Mouse (Mus musculus): ENCODE data around the gene Itprip. TPM values are rescaled to one million over a fixed set of nuclear protein-coding genes. Genes with fewer than 3 reads are reported as not detected.

Gene Itprip
- polyA plus RNA-seq, 1 experiment from 2014 or later: 4.4 TPM

GRCm38 (mm10) chr19:47936490-47936889, 17.4 kb upstream of the Itprip start:
- no peak overlapping the region for H3K4me3 ChIP-seq (ENCODE audit: low read length)
- H3K27ac ChIP-seq (ENCODE audit: low read depth, low read length): no peak overlapping the region
- WGBS: 89% methylated on average over 11 of the region's 11 CpGs
- no peak for ATAC-seq
- no peak overlapping the region for H3K4me2 ChIP-seq (ENCODE audit: low read length)
- H3K9me3 ChIP-seq (ENCODE audit: control insufficient read depth, low read length): no peaks in the 10 kb centered on the region
- no peaks in the 10 kb centered on the region for H3K27me3 ChIP-seq (replicated peaks; ENCODE audit: control insufficient read depth, insufficient read depth, low read length)
- no peaks in the 10 kb centered on the region for H3K36me3 ChIP-seq (ENCODE audit: control insufficient read depth, insufficient read depth, low read length)
- H3K4me1 ChIP-seq (ENCODE audit: control insufficient read depth, insufficient read depth, low read depth, low read length): peaks cover 5% of the 10 kb centered on the region; the same call in 1 of the 2 replicates
- H3K9ac ChIP-seq (ENCODE audit: low read depth, low read length): no peak overlapping the region

- no peak overlapping the region for H3K9ac ChIP-seq (ENCODE audit: low read depth, low read length)
- no peak overlapping the region for H3K27ac ChIP-seq (ENCODE audit: low read depth, low read length)
- H3K4me1 ChIP-seq (ENCODE audit: control insufficient read depth, insufficient read depth, low read depth, low read length): peaks cover 5% of the 10 kb centered on the region; the same call in 1 of the 2 replicates
- H3K36me3 ChIP-seq (ENCODE audit: control insufficient read depth, insufficient read depth, low read length): no peaks in the 10 kb centered on the region
- no peak overlapping the region for H3K4me2 ChIP-seq (ENCODE audit: low read length)
- no peak for ATAC-seq
- no peak overlapping the region for H3K4me3 ChIP-seq (ENCODE audit: low read length)
- H3K27me3 ChIP-seq (replicated peaks; ENCODE audit: control insufficient read depth, insufficient read depth, low read length): no peaks in the 10 kb centered on the region
- H3K9me3 ChIP-seq (ENCODE audit: control insufficient read depth, low read length): no peaks in the 10 kb centered on the region
- 91% methylated on average over 6 of the region's 6 CpGs for whole genome bisulfite sequencing
Measured at GRCm38 (mm10) chr19:47935530-47935929, 16.4 kb upstream of the Itprip start.

- ATAC-seq: no peak
- Histone ChIP-seq H3K4me2 (ENCODE audit: low read length) (no peak overlapping the region), H3K9me3 (ENCODE audit: control insufficient read depth, low read length) (no peaks in the 10 kb centered on the region), H3K27me3 (replicated peaks; ENCODE audit: control insufficient read depth, insufficient read depth, low read length) (no peaks in the 10 kb centered on the region), H3K27ac (ENCODE audit: low read depth, low read length) (no peak overlapping the region), H3K4me3 (ENCODE audit: low read length) (no peak overlapping the region), H3K9ac (ENCODE audit: low read depth, low read length) (no peak overlapping the region), H3K4me1 (ENCODE audit: control insufficient read depth, insufficient read depth, low read depth, low read length) (peaks cover 5% of the 10 kb centered on the region; the same call in 1 of the 2 replicates), H3K36me3 (ENCODE audit: control insufficient read depth, insufficient read depth, low read length) (no peaks in the 10 kb centered on the region)
- 76% methylated on average over 16 of the region's 16 CpGs for WGBS
Measured at GRCm38 (mm10) chr19:47934636-47935238, 15.6 kb upstream of the Itprip start.

- H3K4me3 ChIP-seq (ENCODE audit: low read length): no peak overlapping the region
- ATAC-seq: no peak
- H3K27me3 ChIP-seq (replicated peaks; ENCODE audit: control insufficient read depth, insufficient read depth, low read length): no peaks in the 10 kb centered on the region
- no peak overlapping the region for H3K9ac ChIP-seq (ENCODE audit: low read depth, low read length)
- 91% methylated on average over 8 of the region's 8 CpGs for WGBS
- no peaks in the 10 kb centered on the region for H3K36me3 ChIP-seq (ENCODE audit: control insufficient read depth, insufficient read depth, low read length)
- no peak overlapping the region for H3K27ac ChIP-seq (ENCODE audit: low read depth, low read length)
- peaks cover 5% of the 10 kb centered on the region; the same call in 1 of the 2 replicates for H3K4me1 ChIP-seq (ENCODE audit: control insufficient read depth, insufficient read depth, low read depth, low read length)
- no peak overlapping the region for H3K4me2 ChIP-seq (ENCODE audit: low read length)
- H3K9me3 ChIP-seq (ENCODE audit: control insufficient read depth, low read length): no peaks in the 10 kb centered on the region
Measured at GRCm38 (mm10) chr19:47934146-47934545, 15.0 kb upstream of the Itprip start.

- Histone ChIP-seq H3K27ac (ENCODE audit: low read depth, low read length) (no peak overlapping the region), H3K27me3 (replicated peaks; ENCODE audit: control insufficient read depth, insufficient read depth, low read length) (no peaks in the 10 kb centered on the region), H3K4me2 (ENCODE audit: low read length) (no peak overlapping the region), H3K9me3 (ENCODE audit: control insufficient read depth, low read length) (no peaks in the 10 kb centered on the region), H3K4me1 (ENCODE audit: control insufficient read depth, insufficient read depth, low read depth, low read length) (no peaks in the 10 kb centered on the region), H3K36me3 (ENCODE audit: control insufficient read depth, insufficient read depth, low read length) (no peaks in the 10 kb centered on the region), H3K9ac (ENCODE audit: low read depth, low read length) (no peak overlapping the region), H3K4me3 (ENCODE audit: low read length) (no peak overlapping the region)
- peak; percentile 62 for ATAC-seq
- WGBS: 40% methylated on average over 7 of the region's 7 CpGs
Measured at GRCm38 (mm10) chr19:47931982-47932638, 13.0 kb upstream of the Itprip start.

- peak; percentile 6; the same call in 1 of the 2 replicates for ATAC-seq
- Histone ChIP-seq H3K9me3 (ENCODE audit: control insufficient read depth, low read length) (no peaks in the 10 kb centered on the region), H3K9ac (ENCODE audit: low read depth, low read length) (no peak overlapping the region), H3K27ac (ENCODE audit: low read depth, low read length) (no peak overlapping the region), H3K4me2 (ENCODE audit: low read length) (no peak overlapping the region), H3K36me3 (ENCODE audit: control insufficient read depth, insufficient read depth, low read length) (no peaks in the 10 kb centered on the region), H3K4me1 (ENCODE audit: control insufficient read depth, insufficient read depth, low read depth, low read length) (no peaks in the 10 kb centered on the region), H3K4me3 (ENCODE audit: low read length) (no peak overlapping the region), H3K27me3 (replicated peaks; ENCODE audit: control insufficient read depth, insufficient read depth, low read length) (no peaks in the 10 kb centered on the region)
- WGBS: 77% methylated on average over 4 of the region's 4 CpGs
Measured at GRCm38 (mm10) chr19:47929043-47929442, 9.9 kb upstream of the Itprip start.

GRCm38 (mm10) chr19:47927032-47927431, 7.9 kb upstream of the Itprip start:
- 92% methylated on average over 2 of the region's 2 CpGs for WGBS
- H3K36me3 ChIP-seq (ENCODE audit: control insufficient read depth, insufficient read depth, low read length): no peaks in the 10 kb centered on the region
- H3K9me3 ChIP-seq (ENCODE audit: control insufficient read depth, low read length): no peaks in the 10 kb centered on the region
- H3K9ac ChIP-seq (ENCODE audit: low read depth, low read length): no peak overlapping the region
- H3K4me2 ChIP-seq (ENCODE audit: low read length): no peak overlapping the region
- ATAC-seq: no peak
- H3K4me3 ChIP-seq (ENCODE audit: low read length): no peak overlapping the region
- H3K4me1 ChIP-seq (ENCODE audit: control insufficient read depth, insufficient read depth, low read depth, low read length): no peaks in the 10 kb centered on the region
- H3K27me3 ChIP-seq (replicated peaks; ENCODE audit: control insufficient read depth, insufficient read depth, low read length): no peaks in the 10 kb centered on the region
- no peak overlapping the region for H3K27ac ChIP-seq (ENCODE audit: low read depth, low read length)

- Histone ChIP-seq H3K27ac (ENCODE audit: low read depth, low read length) (no peak overlapping the region), H3K9ac (ENCODE audit: low read depth, low read length) (no peak overlapping the region), H3K36me3 (ENCODE audit: control insufficient read depth, insufficient read depth, low read length) (no peaks in the 10 kb centered on the region), H3K4me1 (ENCODE audit: control insufficient read depth, insufficient read depth, low read depth, low read length) (no peaks in the 10 kb centered on the region), H3K27me3 (replicated peaks; ENCODE audit: control insufficient read depth, insufficient read depth, low read length) (no peaks in the 10 kb centered on the region), H3K4me3 (ENCODE audit: low read length) (no peak overlapping the region), H3K4me2 (ENCODE audit: low read length) (no peak overlapping the region), H3K9me3 (ENCODE audit: control insufficient read depth, low read length) (no peaks in the 10 kb centered on the region)
- WGBS: 70% methylated on average over 7 of the region's 7 CpGs
- ATAC-seq: no peak
Measured at GRCm38 (mm10) chr19:47925819-47926218, 6.7 kb upstream of the Itprip start.

GRCm38 (mm10) chr19:47919966-47920375, 872 bp upstream of the Itprip start:
- Histone ChIP-seq H3K9me3 (ENCODE audit: control insufficient read depth, low read length) (no peaks in the 10 kb centered on the region), H3K4me3 (ENCODE audit: low read length) (peak overlapping the region; percentile 66), H3K9ac (ENCODE audit: low read depth, low read length) (peak overlapping the region; percentile 81; the same call in 1 of the 2 replicates), H3K4me1 (ENCODE audit: control insufficient read depth, insufficient read depth, low read depth, low read length) (peaks cover 13% of the 10 kb centered on the region), H3K27ac (ENCODE audit: low read depth, low read length) (no peak overlapping the region), H3K27me3 (replicated peaks; ENCODE audit: control insufficient read depth, insufficient read depth, low read length) (0 out of 2 replicates have a peak, but pooled peaks cover 2% of the 10 kb centered on the region), H3K36me3 (ENCODE audit: control insufficient read depth, insufficient read depth, low read length) (no peaks in the 10 kb centered on the region), H3K4me2 (ENCODE audit: low read length) (peak overlapping the region; percentile 61)
- no peak for ATAC-seq
- 4% methylated on average over 8 of the region's 8 CpGs for WGBS

Measured in hindbrain, embryonic 16.5 days (tissue).